Mouse (Mus musculus) heart, adult 2 months (tissue): ENCODE data around the gene Sp8. TPM values are rescaled to one million over a fixed set of nuclear protein-coding genes. Genes with fewer than 3 reads are reported as not detected.
A peak's percentile ranks its signal among the peaks of the same experiment; 100 is the strongest.

Experiments used
- DNase-seq, 2 experiments: peaks; one replicate each; pipeline ENCODE4 v3.0.0; 2021
- H3K27ac ChIP-seq: fragments of 200-600 bp; 2 replicates; pipeline ENCODE4 v1.8.1; 2022
- H3K27me3 ChIP-seq: fragments of 200-500 bp; 2 replicates; pipeline ENCODE4 v1.6.1; 2012; ENCODE audit warnings: mild to moderate bottlenecking, low read length, inconsistent platforms, mixed read lengths; ENCODE audit not compliant: control insufficient read depth, insufficient read depth
- H3K36me3 ChIP-seq: fragments of 200-500 bp; 2 replicates; pipeline ENCODE4 v1.6.1; 2012; ENCODE audit warnings: low read length, inconsistent platforms; ENCODE audit not compliant: control insufficient read depth, insufficient read depth
- H3K4me1 ChIP-seq: fragments of 200-500 bp; 2 replicates; pipeline ENCODE4 v1.6.1; 2011; ENCODE audit warnings: low read length; ENCODE audit not compliant: control insufficient read depth, insufficient read depth
- H3K4me3 ChIP-seq: fragments of 200-600 bp; 2 replicates; pipeline ENCODE4 v1.8.1; 2022
- H3K79me2 ChIP-seq: fragments of 200-500 bp; replicated peaks from 2 replicates; pipeline ENCODE4 v1.6.1; 2012; ENCODE audit warnings: mild to moderate bottlenecking, inconsistent platforms, low read length, moderate library complexity, mixed read lengths; ENCODE audit not compliant: control insufficient read depth, insufficient read depth
- H3K9ac ChIP-seq: fragments of 200-500 bp; 2 replicates; pipeline ENCODE4 v1.6.1; 2012; ENCODE audit warnings: low read depth, mild to moderate bottlenecking, control low read depth, inconsistent platforms, low read length, mixed read lengths
- CTCF ChIP-seq: fragments of 200-600 bp; IDR thresholded peaks from 2 replicates; pipeline ENCODE4 v1.8.1; 2022; ENCODE audit warnings: antibody characterized with exemption, mild to moderate bottlenecking, moderate library complexity
- EP300 ChIP-seq: fragments of 200-500 bp; IDR thresholded peaks from 2 replicates; pipeline ENCODE4 v1.6.1; 2011; ENCODE audit warnings: low read depth, low read length, control low read depth; ENCODE audit not compliant: insufficient read depth
- POLR2A ChIP-seq: fragments of 200-500 bp; IDR thresholded peaks from 2 replicates; pipeline ENCODE4 v1.6.1; 2011; ENCODE audit warnings: mild to moderate bottlenecking, low read depth, low read length, control low read depth; ENCODE audit not compliant: insufficient read depth
- WGBS: fragments of 180-500 bp; shearing (Covaris S2); methylation state at CpG from one replicate; pipeline ENCODE4 v1.1.7; 2018; 5-methylcytosine and 5-hydroxymethylcytosine counted together
- intact Hi-C: fragments of 180-260 bp; cut with DNase I; formaldehyde crosslinking; loops from one replicate; pipeline ENCODE4 v1.15.1; 2025
- polyA plus RNA-seq: library from polyadenylated mRNA; depleted of rRNA; stranded (reverse); fragments of >200 nt; gene quantifications from 2 replicates; pipeline ENCODE4 v1.2.3, GENCODE M21; 2012; rRNA removed
- total RNA-seq, 2 experiments: library from RNA; stranded (reverse); gene quantifications; 2 replicates each; pipeline ENCODE4 v1.2.3; 2021

Sp8 gene
- total and polyA plus RNA-seq, 3 experiments = not detected

DNA sequence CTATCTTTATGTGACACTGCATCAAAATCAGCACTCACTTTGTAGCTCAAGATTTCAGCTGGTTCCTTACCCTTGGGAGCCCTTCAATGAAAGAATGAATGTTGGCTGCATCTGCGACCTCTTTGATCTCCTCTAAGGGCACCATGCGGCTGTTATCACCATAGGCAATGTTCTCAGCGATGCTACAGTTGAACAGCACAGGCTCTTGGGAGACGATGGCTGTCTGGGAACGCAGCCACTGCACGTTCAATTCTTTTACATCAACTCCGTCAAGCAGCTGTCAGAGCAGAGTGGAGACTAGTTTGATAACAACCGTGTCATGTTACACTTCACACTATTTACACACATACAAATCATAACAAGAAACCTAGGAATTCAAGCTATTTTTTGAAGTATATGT lies 26.5 kb downstream of the Sp8 start:
- Histone ChIP-seq H3K9ac (no peak overlapping the region), H3K27me3 (no peaks in the 10 kb centered on the region), H3K79me2 (no peaks in the 10 kb centered on the region), H3K4me3 (no peak overlapping the region), H3K27ac (no peak overlapping the region), H3K4me1 (no peaks in the 10 kb centered on the region), H3K36me3 (no peaks in the 10 kb centered on the region)
- 35% methylated on average over 8 of the region's 8 CpGs for WGBS
- intact Hi-C loops = no loop called here
- DNase-seq = no peak
- no peak for TF ChIP-seq EP300
- no peak for TF ChIP-seq CTCF
- no peak for TF ChIP-seq POLR2A

DNA sequence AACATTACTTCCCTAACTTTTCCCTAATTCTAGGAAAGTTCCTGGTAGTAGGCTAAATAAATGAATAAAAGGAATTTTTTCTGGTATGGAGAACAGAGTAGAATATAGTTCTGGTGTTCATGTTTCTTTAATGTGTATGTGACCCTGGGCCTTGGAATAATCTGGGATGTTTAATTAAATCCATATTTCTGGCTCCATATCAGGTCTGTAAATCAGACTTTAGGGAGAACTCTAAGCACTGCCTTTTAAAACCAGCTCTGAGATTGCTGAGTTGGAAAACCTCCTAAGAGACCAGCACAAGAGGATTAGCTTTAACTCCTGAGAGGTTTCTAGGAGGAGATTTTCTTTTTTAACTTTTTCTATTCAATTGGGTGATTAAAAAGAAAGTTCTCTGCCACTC lies 36.7 kb downstream of the Sp8 start:
- intact Hi-C loops = no loop called here
- TF ChIP-seq CTCF (no peak), EP300 (no peak), POLR2A (no peak)
- no peak for DNase-seq
- Histone ChIP-seq H3K27ac (no peak overlapping the region), H3K79me2 (no peaks in the 10 kb centered on the region), H3K36me3 (no peaks in the 10 kb centered on the region), H3K9ac (no peak overlapping the region), H3K27me3 (no peaks in the 10 kb centered on the region), H3K4me1 (no peaks in the 10 kb centered on the region), H3K4me3 (no peak overlapping the region)

DNA sequence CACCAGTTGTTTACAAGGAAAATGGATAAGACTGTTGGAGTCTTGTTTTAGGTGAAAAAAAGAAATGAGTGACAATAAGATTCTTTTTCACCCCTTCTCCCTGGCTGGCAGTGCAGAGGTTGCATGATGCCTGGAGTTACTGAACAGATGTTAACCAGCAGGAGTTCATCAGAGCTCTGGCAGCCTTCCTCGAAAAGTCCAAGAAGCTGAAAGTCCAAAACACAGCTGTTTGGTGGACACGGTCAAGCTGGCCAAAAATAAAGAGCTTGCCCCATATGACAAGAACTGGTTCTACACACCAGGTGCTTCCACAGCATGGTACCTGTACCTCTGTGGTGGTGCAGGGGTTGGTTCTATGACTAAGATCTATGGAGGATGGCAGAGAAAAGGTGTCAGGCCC lies 41.8 kb downstream of the Sp8 start:
- Histone ChIP-seq H3K36me3 (no peaks in the 10 kb centered on the region), H3K79me2 (no peaks in the 10 kb centered on the region), H3K27me3 (no peaks in the 10 kb centered on the region), H3K27ac (no peak overlapping the region), H3K9ac (no peak overlapping the region), H3K4me1 (no peaks in the 10 kb centered on the region), H3K4me3 (no peak overlapping the region)
- DNase-seq = peak; percentile 62 to 66
- no peak for TF ChIP-seq POLR2A
- TF ChIP-seq EP300 = no peak
- TF ChIP-seq CTCF = no peak
- intact Hi-C loops = no loop called here
- WGBS = 54% methylated on average over 2 of the region's 2 CpGs

Other genes with a start within 250 kb of the Sp8 start
- not detected for gene Abcb5, start 120.1 kb downstream of the Sp8 start, total RNA-seq
- gene Abcb5, start 120.1 kb downstream of the Sp8 start, polyA plus RNA-seq = not detected in 2 replicates